Mouse (Mus musculus): ENCODE data around the gene Pdia6. TPM values are rescaled to one million over a fixed set of nuclear protein-coding genes. Genes with fewer than 3 reads are reported as not detected.

Pdia6 gene
- polyA plus RNA-seq, 1 experiment from 2014 or later: 625 TPM

- 77% methylated on average over 3 of the region's 3 CpGs for WGBS
- peaks cover 18% of the 10 kb centered on the region for H3K27me3 ChIP-seq (replicated peaks; ENCODE audit: low read depth, poor library complexity, severe bottlenecking)
- H3K9me3 ChIP-seq: no peaks in the 10 kb centered on the region
- H3K36me3 ChIP-seq (replicated peaks): no peaks in the 10 kb centered on the region
- H3K4me3 ChIP-seq: no peak overlapping the region
- no peaks in the 10 kb centered on the region for H3K4me1 ChIP-seq
- DNase-seq (ENCODE audit: low spot score): no peak
- no peak overlapping the region for H3K27ac ChIP-seq (replicated peaks)
These were observed 52.1 kb downstream of the Pdia6 start for GRCm38 (mm10) chr12:17318453-17318852.

GRCm38 (mm10) chr12:17324549-17325470, 58.5 kb downstream of the Pdia6 start:
- WGBS: 5% methylated on average over 51 of the region's 51 CpGs
- Histone ChIP-seq H3K27ac (replicated peaks) (0 out of 2 replicates have a peak overlapping the region, but pooled peaks have one; percentile 11), H3K4me3 (peak overlapping the region; percentile 62), H3K9me3 (no peaks in the 10 kb centered on the region), H3K27me3 (replicated peaks; ENCODE audit: low read depth, poor library complexity, severe bottlenecking) (peaks cover 57% of the 10 kb centered on the region), H3K4me1 (peaks cover 13% of the 10 kb centered on the region; the same call in 1 of the 2 replicates), H3K36me3 (replicated peaks) (no peaks in the 10 kb centered on the region)
- peak; percentile 51 for DNase-seq (ENCODE audit: low spot score)

DNA sequence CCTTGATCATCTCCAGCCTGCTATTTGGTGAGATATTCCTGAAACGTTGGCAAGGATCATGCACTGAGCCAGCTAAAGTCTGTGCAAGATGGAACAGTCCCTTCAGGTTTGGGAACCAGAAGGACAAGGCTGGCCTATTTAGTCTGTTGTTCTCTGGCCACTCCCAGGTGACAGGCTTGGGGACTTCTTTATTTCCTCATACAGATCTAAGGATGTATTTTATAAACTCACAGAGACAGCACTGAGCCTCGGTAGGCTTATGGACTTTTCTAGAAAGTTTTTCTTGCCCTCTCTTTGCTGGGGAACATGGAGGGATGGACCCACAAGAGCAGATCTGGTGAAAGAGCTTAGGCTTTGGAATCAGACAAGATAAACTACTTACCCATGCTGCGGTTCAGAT, 62.9 kb downstream of the Pdia6 start, which contains the start of gene Atp6v1c2:
Gene Atp6v1c2, minus strand, starts transcription at position 101 of the 400 bp plus-strand sequence.
- Histone ChIP-seq H3K27me3 (replicated peaks; ENCODE audit: low read depth, poor library complexity, severe bottlenecking) (peaks cover 30% of the 10 kb centered on the region), H3K4me1 (peaks cover 9% of the 10 kb centered on the region; the same call in 1 of the 2 replicates), H3K4me3 (no peak within 1 kb of the TSS), H3K27ac (replicated peaks) (no peak within 1 kb of the TSS), H3K36me3 (replicated peaks) (no peaks in the 10 kb centered on the region), H3K9me3 (no peaks in the 10 kb centered on the region)
- no peak for DNase-seq (ENCODE audit: low spot score)
- 74% methylated on average over 3 of the region's 3 CpGs for WGBS

- Histone ChIP-seq H3K27ac (replicated peaks) (no peak overlapping the region), H3K36me3 (replicated peaks) (no peaks in the 10 kb centered on the region), H3K9me3 (no peaks in the 10 kb centered on the region), H3K4me3 (no peak overlapping the region), H3K27me3 (replicated peaks; ENCODE audit: low read depth, poor library complexity, severe bottlenecking) (no peaks in the 10 kb centered on the region), H3K4me1 (no peaks in the 10 kb centered on the region)
- 33% methylated on average over 1 of the region's 1 CpGs for WGBS
- no peak for DNase-seq (ENCODE audit: low spot score)
These were observed 67.1 kb downstream of the Pdia6 start for GRCm38 (mm10) chr12:17333459-17333858.

Other genes starting within 250 kb of the Pdia6 start
- 0.53 and 0.55 TPM in 2 replicates for gene Kcnf1, start 89.7 kb upstream of the Pdia6 start, polyA plus RNA-seq (2016; fragmentation: Nextera tagmentation; extraction: Ambion mirVana)
- gene Atp6v1c2, start 62.8 kb downstream of the Pdia6 start, polyA plus RNA-seq (2016; fragmentation: Nextera tagmentation; extraction: Ambion mirVana): 0.52 and 0.62 TPM in 2 replicates
- gene Nol10, start 81.9 kb downstream of the Pdia6 start, polyA plus RNA-seq (2016; fragmentation: Nextera tagmentation; extraction: Ambion mirVana): 41.8 and 43.4 TPM in 2 replicates